Mouse (Mus musculus) stomach, embryonic 15.5 days (tissue): ENCODE results near the gene Nek3. TPM values are rescaled to one million over a fixed set of nuclear protein-coding genes. Genes with fewer than 3 reads are reported as not detected.

Experiments
- polyA plus RNA-seq: library from polyadenylated mRNA; unstranded; fragments of >200 nt; fragmentation: Nextera tagmentation; extraction: Ambion mirVana; gene quantifications from 2 replicates; pipeline ENCODE4 v1.2.1, GENCODE M21; 2015

Nek3 gene
- polyA plus RNA-seq, 1 experiment from 2014 or later = 5.5 TPM

Other genes starting within 250 kb of the Nek3 start
- gene Defb15, start 233.7 kb downstream of the Nek3 start, polyA plus RNA-seq = not detected in 2 replicates
- not detected in 2 replicates for gene Defb35, start 228.1 kb downstream of the Nek3 start, polyA plus RNA-seq
- gene Defb13, start 219.7 kb downstream of the Nek3 start, polyA plus RNA-seq = not detected in 2 replicates
- gene Fam90a1a, start 207.7 kb downstream of the Nek3 start, polyA plus RNA-seq = not detected in 2 replicates
- not detected in 2 replicates for gene Ccdc70, start 196.7 kb downstream of the Nek3 start, polyA plus RNA-seq
- 8.4 and 9.5 TPM in 2 replicates for gene Atp7b, start 106.1 kb downstream of the Nek3 start, polyA plus RNA-seq
- 31.0 and 38.2 TPM in 2 replicates for gene Alg11, start 105.7 kb downstream of the Nek3 start, polyA plus RNA-seq
- gene Nek5, start 41.4 kb downstream of the Nek3 start, polyA plus RNA-seq = 0.27 and 0.39 TPM in 2 replicates
- gene Ckap2, start 19.4 kb upstream of the Nek3 start, polyA plus RNA-seq = 42.1 and 50.1 TPM in 2 replicates
- 41.9 and 44.0 TPM in 2 replicates for gene Vps36, start 26.4 kb upstream of the Nek3 start, polyA plus RNA-seq
- 9.5 and 10.4 TPM in 2 replicates for gene Thsd1, start 60.9 kb upstream of the Nek3 start, polyA plus RNA-seq
- gene Tpte, start 117.0 kb upstream of the Nek3 start, polyA plus RNA-seq = not detected in 2 replicates
- 34.2 and 40.7 TPM in 2 replicates for gene Slc25a15, start 232.2 kb upstream of the Nek3 start, polyA plus RNA-seq
- gene Mrps31, start 244.9 kb upstream of the Nek3 start, polyA plus RNA-seq = 50.2 and 55.7 TPM in 2 replicates